Mouse (Mus musculus) bone marrow macrophage, adult 2 months (primary cell): ENCODE results near the gene Vcpkmt. TPM values are rescaled to one million over a fixed set of nuclear protein-coding genes. Genes with fewer than 3 reads are reported as not detected.

Experiments
- H3K27ac ChIP-seq: 2 replicates; pipeline ENCODE4 v1.5.1; 2012; ENCODE audit warnings: low read depth, low read length; ENCODE audit not compliant: insufficient read depth
- H3K4me1 ChIP-seq: 2 replicates; pipeline ENCODE4 v1.6.1; 2012; ENCODE audit warnings: low read length; ENCODE audit not compliant: control insufficient read depth, insufficient read depth
- H3K4me3 ChIP-seq: 2 replicates; pipeline ENCODE4 v1.5.1; 2012; ENCODE audit warnings: mild to moderate bottlenecking, low read length, moderate library complexity; ENCODE audit not compliant: insufficient read depth
- CTCF ChIP-seq: IDR thresholded peaks from 2 replicates; pipeline ENCODE4 v1.5.1; 2012; ENCODE audit warnings: low read depth, mild to moderate bottlenecking, low read length, moderate library complexity
- POLR2A ChIP-seq: IDR thresholded peaks from 2 replicates; pipeline ENCODE4 v1.6.1; 2012; ENCODE audit warnings: mild to moderate bottlenecking, low read depth, low read length, borderline replicate concordance
- polyA plus RNA-seq: library from polyadenylated mRNA; stranded (reverse); fragments of >200 nt; gene quantifications from 2 replicates; pipeline ENCODE4 v1.2.4, GENCODE M21; 2012; ENCODE audit not compliant: missing spikeins, insufficient read depth, insufficient read length

Vcpkmt gene
- polyA plus RNA-seq, 1 experiment = 14.4 TPM

- H3K27ac ChIP-seq = peak overlapping the region; percentile 100
- H3K4me3 ChIP-seq = no peak overlapping the region
- H3K4me1 ChIP-seq = peaks cover 45% of the 10 kb centered on the region
- TF ChIP-seq POLR2A (no peak), CTCF (no peak)
Measured at GRCm38 (mm10) chr12:69539353-69539752, 43.5 kb downstream of the Vcpkmt start.

DNA sequence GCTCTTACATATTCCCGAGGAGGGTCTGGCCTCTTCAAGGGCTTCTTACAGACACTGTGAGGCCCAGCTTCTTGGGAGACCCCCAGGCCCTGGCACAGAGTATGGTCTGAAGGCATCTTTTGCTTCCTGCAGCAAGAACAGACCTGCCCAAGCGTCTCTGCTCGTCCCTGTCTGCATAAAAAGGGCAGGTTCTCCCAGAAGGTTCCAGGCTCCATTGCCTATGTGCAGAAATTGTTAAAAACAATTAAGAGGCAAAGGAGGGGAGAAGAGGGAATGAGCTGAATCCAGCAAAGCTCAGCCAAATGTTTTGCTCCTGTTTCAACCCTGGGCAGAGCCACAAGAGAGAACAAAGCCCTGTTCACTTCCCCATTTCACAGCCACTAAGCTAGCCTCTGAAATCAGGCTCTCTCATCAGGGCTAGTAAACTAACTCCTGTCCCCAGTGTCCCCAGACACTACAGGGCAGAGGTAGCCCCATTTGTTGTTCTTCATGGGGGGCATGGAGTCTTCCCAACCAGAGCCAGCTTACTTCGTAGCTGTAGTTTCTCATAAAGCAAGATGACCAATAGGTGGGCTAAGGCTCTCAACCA, 44.4 kb downstream of the Vcpkmt start:
- Histone ChIP-seq H3K27ac (peak overlapping the region; percentile 100), H3K4me3 (peak overlapping the region; percentile 41), H3K4me1 (peaks cover 38% of the 10 kb centered on the region)
- TF ChIP-seq POLR2A = no peak
- TF ChIP-seq CTCF = no peak

DNA sequence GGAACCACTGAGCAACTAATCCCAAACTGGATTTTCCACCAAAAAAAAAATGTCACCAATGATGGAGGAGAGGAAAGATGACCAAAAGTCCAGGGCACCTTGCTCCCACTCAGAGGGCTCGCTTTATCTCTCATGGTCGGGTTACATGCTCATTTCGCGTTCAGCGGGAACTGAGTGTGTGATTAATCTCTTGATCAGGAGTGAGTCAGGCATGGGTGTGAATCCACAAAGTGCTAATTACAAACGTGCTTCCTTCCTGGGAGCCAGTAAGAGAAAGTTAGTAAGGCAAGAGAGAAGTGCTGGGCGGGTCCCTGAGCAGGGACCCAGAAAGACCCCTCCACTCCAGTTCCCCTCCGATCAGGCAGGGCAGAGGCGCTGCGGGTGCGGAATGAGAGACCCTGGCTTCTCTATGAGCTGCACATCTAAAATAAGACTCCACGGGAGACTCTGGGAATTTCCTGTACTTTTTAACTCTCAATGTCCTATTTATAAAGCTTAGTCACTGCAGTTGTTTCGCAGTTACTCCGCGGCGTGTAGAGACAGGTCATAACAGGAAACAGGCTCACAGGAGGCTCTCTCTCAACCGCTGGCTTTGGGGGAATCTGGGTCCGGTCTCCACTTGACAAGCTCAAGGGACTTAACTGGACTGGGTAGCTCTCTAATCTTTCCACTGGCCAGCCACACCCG, 45.0 kb downstream of the Vcpkmt start:
- H3K4me3 ChIP-seq = peak overlapping the region; percentile 41
- H3K27ac ChIP-seq = peak overlapping the region; percentile 100
- no peak for TF ChIP-seq POLR2A
- no peak for TF ChIP-seq CTCF
- H3K4me1 ChIP-seq = peaks cover 38% of the 10 kb centered on the region

DNA sequence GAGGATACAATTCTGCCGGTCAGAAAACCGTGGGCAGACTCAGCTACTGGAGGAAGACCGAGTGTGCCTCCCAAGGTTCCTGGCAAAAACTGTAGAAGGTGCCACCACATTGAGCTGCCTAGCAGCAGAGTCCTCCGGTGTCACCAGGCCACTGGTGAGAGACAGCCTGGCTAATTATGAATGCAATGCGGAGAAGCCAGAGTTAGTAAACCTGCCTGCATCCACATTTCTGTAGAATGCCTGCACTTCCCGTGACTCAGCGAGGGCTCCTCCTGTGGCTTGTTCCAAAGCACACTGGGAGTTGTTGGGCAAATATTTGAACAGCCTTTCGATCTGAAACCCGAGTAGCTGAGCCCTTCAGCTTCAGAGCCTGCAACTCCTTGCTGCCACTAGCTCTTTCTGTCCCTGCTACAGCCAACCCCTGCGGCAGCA, 45.6 kb downstream of the Vcpkmt start:
- Histone ChIP-seq H3K27ac (peak overlapping the region; percentile 100), H3K4me1 (peaks cover 39% of the 10 kb centered on the region), H3K4me3 (peak overlapping the region; percentile 41)
- TF ChIP-seq POLR2A = no peak
- no peak for TF ChIP-seq CTCF

DNA sequence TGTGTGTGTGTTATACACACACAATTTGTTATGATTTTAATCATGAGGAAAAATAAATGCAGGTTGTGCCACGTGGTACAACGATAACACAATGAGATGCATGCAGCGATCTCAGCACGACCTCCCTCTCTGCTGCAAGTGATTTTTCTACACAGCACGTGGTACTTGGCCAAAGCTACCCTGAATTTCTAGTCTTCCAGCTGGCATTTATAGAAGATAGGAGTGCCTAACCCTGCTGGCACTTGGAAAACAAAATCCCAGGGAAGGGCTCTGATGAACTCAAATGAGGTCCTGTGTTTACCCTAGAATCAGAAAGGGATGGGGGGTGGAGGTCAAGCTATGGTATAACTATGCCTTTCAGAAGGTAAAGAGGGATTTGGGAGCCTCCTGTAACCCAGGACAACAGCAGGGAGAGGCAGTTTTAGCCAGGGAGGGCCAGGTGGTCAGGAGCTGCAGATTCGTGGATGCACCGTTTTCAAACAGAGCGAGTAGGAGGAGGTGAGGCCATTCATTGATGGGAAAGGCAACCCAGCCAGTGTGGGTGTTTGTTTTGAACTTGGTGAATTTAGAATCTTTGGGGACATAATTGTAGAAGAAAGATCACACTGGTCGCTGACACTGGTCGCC, 46.1 kb downstream of the Vcpkmt start:
- Histone ChIP-seq H3K4me1 (peaks cover 45% of the 10 kb centered on the region), H3K27ac (peak overlapping the region; percentile 100), H3K4me3 (peak overlapping the region; percentile 41)
- TF ChIP-seq CTCF (no peak), POLR2A (no peak)

DNA sequence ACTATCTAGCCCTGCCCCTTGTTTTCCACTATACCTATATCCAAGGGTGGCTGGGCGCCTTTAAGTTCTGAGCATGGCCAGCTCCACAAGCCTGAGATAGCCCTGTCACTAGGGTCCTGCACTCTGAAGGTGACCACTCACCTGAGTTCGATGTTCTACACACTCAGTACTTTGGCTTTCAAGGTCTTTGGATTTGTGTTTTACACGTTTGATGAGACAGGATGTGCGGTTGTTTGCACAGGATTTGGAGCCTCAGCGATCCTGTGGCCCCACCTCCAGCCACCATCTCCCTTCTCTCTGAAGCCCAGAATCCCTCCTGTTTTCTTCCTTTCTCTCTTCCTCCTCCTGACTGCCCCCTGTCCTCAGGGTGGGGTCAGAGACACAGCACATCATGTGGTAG, 49.6 kb downstream of the Vcpkmt start:
- TF ChIP-seq CTCF = no peak
- TF ChIP-seq POLR2A = no peak
- peaks cover 36% of the 10 kb centered on the region for H3K4me1 ChIP-seq
- no peak overlapping the region for H3K4me3 ChIP-seq
- no peak overlapping the region for H3K27ac ChIP-seq

DNA sequence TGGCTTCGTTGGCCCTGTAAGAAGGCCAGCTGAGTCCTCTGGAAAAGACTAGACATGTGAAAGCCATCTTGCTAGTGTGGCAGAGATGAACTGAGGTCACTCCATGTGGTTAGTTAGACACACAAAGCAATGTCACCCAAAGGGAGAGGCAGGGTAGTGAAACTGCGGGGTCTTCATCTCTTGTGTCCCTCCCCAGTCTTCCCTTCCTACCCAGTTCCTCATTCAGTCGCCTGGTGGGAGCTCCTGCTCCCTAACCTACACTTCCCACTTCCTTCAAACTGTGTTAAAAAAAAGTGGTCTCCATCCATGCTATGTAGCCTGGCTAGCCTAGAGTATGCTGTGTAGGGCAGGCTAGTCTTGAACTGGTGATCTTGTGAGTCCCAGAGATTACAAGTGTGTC, 50.3 kb downstream of the Vcpkmt start:
- H3K27ac ChIP-seq = no peak overlapping the region
- TF ChIP-seq POLR2A (no peak), CTCF (no peak)
- H3K4me1 ChIP-seq = peaks cover 34% of the 10 kb centered on the region
- H3K4me3 ChIP-seq = no peak overlapping the region

DNA sequence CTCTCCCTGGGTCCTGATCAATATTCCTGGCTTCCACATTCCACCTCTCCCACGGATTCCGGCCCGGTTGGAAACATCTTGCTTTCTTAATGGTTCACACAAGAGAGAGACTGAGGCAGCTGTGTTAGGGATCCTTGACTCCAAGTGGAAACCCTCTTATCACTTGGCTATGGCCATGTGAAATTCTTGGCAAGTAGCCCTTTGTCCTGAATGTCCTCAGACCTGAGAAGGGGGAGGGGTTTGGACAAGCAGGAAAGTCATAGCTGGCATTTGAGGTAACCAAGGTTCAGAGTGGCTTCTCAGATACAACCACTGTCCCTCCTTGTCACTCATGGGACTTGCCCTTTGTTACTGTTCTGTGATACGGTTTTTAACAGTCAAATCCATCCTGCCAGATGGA, 50.7 kb downstream of the Vcpkmt start:
- TF ChIP-seq POLR2A (no peak), CTCF (no peak)
- H3K4me1 ChIP-seq = peaks cover 31% of the 10 kb centered on the region
- no peak overlapping the region for H3K4me3 ChIP-seq
- H3K27ac ChIP-seq = no peak overlapping the region

DNA sequence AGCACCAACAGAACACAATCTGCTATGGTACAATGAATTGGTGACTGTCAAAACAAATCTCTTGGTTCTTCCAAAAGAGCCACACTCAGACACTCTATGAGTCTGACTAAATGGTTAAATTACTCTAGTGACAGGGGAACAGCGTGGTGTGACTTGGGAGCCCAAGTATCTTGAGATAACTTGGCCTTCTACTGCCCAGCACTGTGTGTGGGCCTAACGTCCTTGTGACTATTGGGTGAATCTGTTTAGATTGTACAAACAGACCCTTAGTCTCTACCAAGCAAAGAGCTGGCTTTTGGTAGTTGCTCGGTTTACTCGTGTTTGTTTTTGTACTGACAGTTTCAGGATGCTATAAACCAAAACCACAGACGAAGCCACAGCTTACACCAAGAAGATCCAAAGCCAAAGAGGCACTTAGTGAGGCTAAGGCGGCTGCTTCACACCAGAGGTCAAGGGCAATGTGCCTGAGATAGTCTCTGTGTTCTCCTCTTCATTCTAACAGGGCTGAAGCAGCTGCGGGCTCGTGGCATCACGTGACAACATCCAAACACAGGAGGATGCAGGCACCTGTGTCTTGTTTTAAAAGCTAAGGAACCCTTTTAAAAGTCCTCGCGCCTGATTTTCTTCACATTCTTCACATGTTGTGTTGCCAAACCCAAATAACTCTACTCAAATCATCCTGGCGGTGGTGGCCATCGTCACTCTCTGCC, 53.0 kb downstream of the Vcpkmt start:
- peaks cover 17% of the 10 kb centered on the region for H3K4me1 ChIP-seq
- TF ChIP-seq CTCF (no peak), POLR2A (no peak)
- no peak overlapping the region for H3K27ac ChIP-seq
- no peak overlapping the region for H3K4me3 ChIP-seq
